Mouse (Mus musculus) spleen, adult 18-20 months (tissue): ENCODE data around the gene Anks1b.

Experiments
- DNase-seq, 2 experiments: peaks; one replicate each; pipeline ENCODE4 v3.0.0; 2022; ENCODE audit warnings: mixed read lengths in 2 of 2

Gene Anks1b

DNA sequence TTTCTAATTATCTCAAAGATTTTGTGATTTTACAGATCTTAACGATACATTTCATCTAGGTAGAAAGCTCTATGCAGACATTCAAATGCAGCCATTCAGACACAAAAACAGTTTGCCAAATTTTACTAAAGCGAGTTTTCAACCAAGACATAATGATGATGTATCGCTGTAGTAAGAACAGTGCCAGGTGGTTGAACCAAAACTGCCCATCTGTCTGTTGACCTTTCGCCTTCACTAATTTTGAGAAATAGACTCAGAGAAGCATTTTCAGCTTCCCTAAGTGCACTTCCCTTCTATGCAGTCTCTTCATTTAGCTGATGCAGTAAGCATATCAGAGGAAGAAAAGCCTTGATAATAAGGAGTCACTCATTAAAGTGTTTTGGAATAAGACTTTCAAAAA lies 527.1 kb downstream of the Anks1b start:
- DNase-seq, result no peak

DNA sequence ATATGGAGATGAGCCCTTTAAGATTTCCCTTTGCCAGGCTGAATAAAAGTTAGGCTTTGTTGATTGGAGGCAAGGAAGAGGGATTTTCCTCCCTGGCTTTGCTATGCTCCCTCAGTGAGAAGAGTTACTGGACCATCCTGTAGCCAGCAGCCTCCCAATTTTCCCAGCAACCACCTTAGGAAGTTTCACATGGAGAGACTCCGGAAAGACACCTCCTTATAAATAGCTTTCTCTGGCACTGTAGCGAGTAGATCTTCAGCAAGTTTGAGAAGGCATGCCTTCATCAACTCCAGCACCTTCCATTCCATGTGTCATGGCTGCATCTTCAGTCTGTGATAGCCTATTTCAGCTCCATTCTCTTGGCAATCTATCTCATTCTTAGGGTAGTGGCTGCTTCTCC lies 535.2 kb downstream of the Anks1b start:
- no peak for DNase-seq

DNA sequence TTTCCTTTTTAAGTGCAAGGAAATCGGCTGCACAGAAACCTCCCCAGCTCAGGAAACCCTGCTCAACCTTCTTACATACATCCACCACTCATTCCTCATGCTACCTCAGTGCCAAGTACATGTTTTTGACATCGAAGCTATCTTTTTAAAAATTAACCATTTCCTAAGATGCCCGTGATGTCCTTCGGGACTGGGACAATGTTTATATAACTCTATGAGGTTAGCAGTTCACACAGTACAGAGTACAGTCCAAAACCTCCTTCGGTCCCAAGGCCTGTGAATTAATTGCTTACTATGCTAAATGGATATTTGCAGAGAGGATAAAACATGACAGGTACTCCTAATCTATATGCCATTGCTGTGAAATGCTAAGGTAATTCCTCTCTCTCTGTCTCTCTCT lies 558.2 kb downstream of the Anks1b start:
- DNase-seq, result no peak

GRCm38 (mm10) chr10:90431974-90432373 lies 558.7 kb downstream of the Anks1b start:
- DNase-seq, result no peak

DNA sequence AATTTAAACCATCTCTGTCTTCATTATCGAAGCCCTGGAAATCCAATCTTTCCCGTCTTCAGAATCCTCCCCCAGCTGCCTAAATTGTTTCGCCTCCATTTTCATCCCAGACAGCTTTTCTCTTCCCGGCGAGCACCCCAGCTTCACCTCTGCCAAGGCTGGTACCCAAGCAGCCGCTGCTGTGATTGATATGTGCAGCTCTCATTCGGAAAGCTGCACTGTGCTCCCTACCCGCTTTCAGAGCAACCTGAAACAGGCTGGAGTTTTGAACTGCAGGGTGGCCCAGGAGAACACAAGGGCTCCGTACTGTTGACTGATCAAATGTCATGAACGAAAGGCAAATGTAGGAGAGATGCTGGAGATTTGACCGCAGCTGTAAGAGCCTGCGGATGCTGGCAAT lies 559.2 kb downstream of the Anks1b start:
- DNase-seq, result no peak

- DNase-seq, result no peak
These were observed 567.7 kb downstream of the Anks1b start for GRCm38 (mm10) chr10:90441036-90441435.

DNA sequence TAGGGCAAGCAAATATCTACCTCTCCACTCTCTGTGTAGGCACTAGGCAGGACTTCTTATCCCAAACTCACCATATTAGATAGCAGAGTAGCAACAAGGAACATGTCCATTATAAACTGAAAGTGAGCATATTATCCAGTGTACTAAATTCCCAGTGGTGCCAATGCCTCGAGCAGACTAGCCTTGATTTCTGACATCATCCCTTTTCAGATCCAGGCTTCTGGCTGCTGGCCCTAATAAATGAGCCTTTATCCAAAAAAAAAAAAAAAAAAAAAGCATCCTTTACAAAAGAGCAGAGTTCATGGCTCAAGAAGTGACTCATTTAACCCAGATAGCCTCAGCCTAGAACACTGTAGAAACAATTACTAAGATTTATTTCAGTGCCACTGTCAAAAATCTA lies 568.3 kb downstream of the Anks1b start:
- DNase-seq, result no peak

DNA sequence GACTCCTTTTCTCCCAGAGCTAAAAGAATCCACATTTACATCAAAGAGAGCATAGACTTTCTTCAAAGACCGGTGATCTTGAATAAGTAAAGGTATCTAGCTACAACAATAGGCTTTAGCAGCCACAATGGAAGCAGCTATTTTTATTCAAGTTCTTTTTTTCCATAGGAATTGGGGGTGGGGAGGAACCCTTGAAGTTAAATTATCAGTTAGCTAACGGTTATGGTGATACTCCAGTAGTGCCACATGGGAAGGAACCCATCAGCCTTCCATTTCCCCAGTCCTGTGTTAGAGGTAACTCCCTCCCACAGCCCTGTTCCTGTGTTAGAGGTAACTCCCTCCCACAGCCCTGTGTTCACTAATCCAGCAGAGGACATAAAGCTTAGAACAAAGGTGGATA lies 591.6 kb downstream of the Anks1b start:
- no peak for DNase-seq

DNA sequence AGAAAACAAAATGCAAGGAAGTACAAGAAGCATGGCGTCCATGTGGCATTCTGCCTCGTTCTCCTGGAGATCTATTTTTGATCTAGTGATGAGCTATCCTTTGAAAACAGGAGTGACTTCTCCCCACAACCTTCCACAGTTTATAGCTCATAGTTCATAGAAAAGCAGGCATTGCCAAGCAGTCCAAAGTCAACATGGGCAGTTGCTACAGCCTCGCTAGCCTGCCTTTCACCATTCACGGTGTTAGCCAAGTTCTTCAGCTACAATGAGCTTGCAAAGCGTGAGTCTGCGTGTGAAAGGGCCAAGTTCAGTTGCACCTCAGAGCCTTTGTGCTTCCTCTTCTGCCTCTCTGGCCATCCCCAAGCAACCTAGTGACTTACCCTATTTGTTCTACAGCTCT lies 592.1 kb downstream of the Anks1b start:
- DNase-seq, result no peak

DNA sequence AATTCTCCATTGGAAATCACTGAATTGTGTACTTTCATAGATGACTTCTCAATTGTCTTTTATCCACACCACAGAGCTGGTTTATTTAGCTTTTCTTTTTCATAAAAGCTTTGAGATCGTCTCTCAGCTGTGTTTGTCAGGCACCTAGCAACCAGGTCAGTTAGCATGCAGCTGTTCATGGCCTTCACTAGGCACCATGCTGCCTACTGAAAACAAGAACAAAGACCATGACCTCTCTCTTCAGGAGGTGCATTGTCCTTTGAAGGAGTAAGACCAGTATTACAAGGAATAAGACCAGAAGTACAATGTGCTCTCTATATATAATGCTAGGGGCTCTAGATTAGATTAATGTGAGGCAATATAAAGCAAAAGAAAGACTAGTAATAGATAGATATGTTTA lies 594.2 kb downstream of the Anks1b start:
- no peak for DNase-seq

GRCm38 (mm10) chr10:90493436-90493835 lies 620.1 kb downstream of the Anks1b start:
- DNase-seq, result no peak

DNA sequence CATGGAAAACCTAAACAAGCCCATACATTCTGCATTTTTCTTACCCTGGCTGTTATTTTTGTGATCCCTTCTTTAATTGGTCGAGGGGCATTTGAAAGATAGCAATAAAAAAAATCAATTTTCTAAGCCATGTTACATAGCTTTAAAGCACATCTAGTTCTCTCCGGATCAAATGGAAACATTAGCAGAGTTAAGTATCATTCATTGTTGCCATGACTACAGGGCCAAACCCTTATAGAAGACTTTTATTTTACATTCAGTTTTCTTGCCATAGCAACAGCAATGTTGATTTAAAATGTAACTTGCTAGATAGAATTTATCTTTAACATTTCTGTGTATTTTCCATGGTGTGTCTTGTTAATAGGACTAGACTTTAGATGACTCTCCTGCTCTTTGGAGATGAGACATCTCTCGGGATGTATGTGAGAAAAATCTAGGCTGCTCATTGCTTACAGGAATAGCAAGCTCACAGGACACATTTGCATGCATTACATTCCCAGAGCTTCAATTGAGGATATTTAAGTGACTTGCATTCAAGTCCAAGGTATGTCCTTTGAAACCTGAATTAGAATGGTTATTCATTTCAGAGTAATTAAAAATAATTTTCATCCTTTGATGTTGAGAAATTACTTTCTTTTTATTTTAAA lies 620.8 kb downstream of the Anks1b start:
- DNase-seq, result no peak

GRCm38 (mm10) chr10:90494981-90495516 lies 621.7 kb downstream of the Anks1b start:
- DNase-seq, result no peak

DNA sequence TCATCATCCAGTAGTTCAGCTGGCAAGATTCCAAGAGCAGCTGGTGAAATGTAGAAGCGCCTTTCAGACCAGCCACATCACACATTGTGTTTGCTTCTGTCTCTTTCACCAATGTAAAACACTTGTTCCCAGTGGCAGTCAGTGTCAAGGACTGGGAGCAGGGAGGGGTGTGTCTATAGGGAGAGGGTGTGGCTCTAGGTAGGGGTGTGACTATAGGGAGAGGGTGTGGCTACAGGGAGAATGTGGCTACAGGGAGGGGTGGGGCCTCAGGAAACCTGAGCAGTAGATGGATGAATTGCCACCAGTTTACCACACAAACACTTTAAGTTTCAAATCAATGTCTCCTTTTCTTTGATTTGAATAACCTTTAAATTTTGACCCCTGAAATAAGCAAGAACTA lies 634.3 kb downstream of the Anks1b start:
- no peak for DNase-seq

- DNase-seq, result no peak
These were observed 639.5 kb downstream of the Anks1b start for GRCm38 (mm10) chr10:90512801-90513200.

GRCm38 (mm10) chr10:90531813-90532212 lies 658.5 kb downstream of the Anks1b start:
- no peak for DNase-seq

DNA sequence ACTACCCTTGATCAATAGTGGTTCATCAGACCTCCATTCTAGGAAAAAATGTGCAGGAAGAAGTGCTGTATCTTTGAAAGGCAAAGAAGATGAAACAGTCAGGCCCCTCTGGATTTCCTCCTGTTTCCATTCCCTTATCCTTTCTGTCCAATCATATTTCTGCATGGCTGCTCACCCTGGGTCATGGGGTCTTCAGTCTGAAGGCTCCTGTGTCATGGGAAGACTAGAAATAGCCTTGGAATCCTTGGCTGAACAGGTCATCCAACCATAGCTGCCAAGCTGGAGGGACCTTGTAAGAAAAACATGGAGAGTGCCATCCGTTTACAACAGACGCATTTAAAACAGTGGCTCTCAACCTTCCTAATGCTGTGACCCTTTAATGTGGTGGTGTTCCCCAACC lies 662.1 kb downstream of the Anks1b start:
- DNase-seq, result no peak

- DNase-seq, result no peak
These were observed 673.3 kb downstream of the Anks1b start for GRCm38 (mm10) chr10:90546635-90547034.

GRCm38 (mm10) chr10:90562906-90563305 lies 689.6 kb downstream of the Anks1b start:
- DNase-seq, result no peak

DNA sequence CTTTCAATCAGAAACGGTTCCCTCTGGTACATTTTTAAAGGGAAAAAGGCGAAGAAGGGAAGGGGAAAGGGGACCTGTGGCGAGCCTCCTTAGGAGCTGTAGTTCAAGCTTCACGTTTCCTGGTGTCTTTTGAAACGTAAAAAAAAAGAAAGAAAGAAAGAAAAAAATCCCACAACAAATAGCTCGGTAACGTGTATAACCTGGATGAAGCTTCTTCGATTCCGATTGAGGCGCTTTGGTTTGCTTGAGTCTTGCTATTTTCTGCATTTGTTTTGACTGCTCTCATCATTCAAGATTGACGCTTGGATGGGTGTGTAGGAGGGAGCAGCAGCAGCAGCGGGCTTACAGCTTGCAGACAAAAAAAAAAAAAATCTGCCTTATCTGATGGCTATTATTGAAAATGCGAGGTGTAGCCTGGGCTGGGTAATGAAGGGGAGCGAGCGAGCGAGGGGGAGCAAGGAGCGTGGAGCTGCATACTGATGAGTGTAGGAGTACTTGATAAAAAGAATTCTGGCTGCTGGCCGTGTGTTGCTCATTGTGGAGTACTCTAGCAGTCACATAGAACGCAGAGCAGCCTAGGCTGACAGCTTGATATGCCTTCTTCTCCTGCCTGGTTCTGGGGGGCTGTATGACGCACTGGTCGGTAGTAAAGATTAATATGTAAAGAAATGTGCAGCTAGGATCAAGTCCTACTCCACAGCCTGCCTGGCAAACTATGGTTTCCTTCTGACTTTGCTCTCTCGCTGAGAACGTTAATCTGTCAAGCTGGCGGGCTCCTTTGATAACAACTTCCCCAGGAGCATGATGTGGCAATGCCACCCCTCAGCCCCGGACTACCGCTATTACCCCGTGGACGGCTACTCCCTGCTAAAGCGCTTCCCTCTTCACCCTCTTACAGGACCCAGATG lies 703.1 kb downstream of the Anks1b start:
- no peak for DNase-seq

- no peak for DNase-seq
These were observed 703.8 kb downstream of the Anks1b start for GRCm38 (mm10) chr10:90577099-90577461.

DNA sequence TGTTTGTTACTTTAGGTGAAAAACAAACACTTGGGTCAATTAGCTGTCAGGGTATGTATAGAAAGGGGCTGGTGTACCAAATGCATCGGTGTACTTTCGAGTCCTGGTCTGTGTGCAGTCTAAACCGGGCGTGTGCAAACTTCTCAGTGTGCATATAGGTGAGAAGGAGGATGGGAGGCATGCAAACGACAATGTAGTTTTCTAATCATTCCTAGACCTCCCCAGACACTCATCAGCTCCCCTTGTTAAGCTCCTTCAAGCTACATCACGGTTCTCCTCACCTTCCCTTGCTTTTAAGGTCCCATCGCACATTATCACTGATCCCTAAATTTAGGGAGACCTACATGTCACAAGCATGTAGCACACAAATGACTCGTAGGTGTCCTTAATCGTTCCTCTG lies 704.5 kb downstream of the Anks1b start:
- no peak for DNase-seq

DNA sequence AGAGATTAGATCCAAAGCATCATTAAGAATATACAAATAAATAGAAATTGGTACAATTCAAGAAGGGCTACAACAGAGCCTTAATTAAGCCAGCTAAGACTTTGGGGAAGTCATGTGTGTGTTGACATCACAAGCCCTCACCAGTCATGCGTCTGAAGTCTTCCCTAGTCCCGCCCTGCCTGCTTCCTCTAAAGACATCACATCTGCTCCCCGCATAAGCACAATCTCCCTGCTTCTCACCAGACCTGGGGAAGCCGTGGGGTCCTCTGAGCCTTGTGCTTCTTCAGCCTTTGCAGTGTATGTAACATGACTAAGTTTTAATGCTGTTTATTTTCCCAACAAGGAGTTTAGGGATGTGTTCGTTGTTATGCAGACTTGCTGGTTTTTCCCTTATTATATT lies 706.7 kb downstream of the Anks1b start:
- DNase-seq, result no peak

DNA sequence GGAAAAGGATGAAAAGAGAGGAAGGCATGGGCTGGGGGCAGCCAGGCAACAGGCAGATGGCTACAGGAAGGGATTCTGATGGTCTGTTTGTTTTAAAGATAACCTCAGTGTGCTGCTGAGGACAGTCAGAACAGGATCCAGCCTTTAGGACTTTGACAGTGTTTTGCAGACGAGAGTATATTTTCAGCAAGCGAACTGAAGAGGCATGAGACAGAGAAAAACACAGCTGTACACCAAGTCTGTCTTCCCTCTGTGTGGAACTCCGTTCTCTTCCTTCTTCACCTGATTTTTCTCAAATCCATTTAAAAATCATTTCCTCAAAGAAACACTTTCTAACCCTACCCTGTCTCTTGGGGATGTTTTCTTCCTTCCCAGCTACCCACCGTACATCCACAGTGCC lies 710.7 kb downstream of the Anks1b start:
- no peak for DNase-seq
